Mouse (Mus musculus) ES-E14 (cell line): ENCODE measurements around the gene Rab1b.

ENCODE experiments used
- CHD2 ChIP-seq: IDR thresholded peaks from 2 replicates; pipeline ENCODE4 v1.6.1; 2014; ENCODE audit warnings: mild to moderate bottlenecking, low read depth, low read length, inconsistent platforms
- HCFC1 ChIP-seq: IDR thresholded peaks from 2 replicates; pipeline ENCODE4 v1.6.1; 2012; ENCODE audit warnings: low read length, inconsistent platforms, borderline replicate concordance; ENCODE audit not compliant: insufficient read depth
- MAFK ChIP-seq: IDR thresholded peaks from 2 replicates; pipeline ENCODE4 v1.6.1; 2014; ENCODE audit warnings: mild to moderate bottlenecking, low read depth, low read length, inconsistent platforms; ENCODE audit not compliant: insufficient read depth
- ZC3H11A ChIP-seq: IDR thresholded peaks from 2 replicates; pipeline ENCODE4 v1.6.1; 2012; ENCODE audit warnings: low read depth, mild to moderate bottlenecking, inconsistent platforms, low read length, borderline replicate concordance
- ZNF384 ChIP-seq: IDR thresholded peaks from 2 replicates; pipeline ENCODE4 v1.6.1; 2012; ENCODE audit warnings: low read depth, low read length, inconsistent platforms

- no peak for TF ChIP-seq MAFK
- TF ChIP-seq ZC3H11A: no peak
- TF ChIP-seq HCFC1: no peak
- TF ChIP-seq CHD2: no peak
- TF ChIP-seq ZNF384: no peak
These were observed 27.6 kb downstream of the Rab1b start for GRCm38 (mm10) chr19:5079279-5079678.
